Mouse (Mus musculus): Measurements from ENCODE around the gene Olfr692.
"Not testable (repeated sequence)": the region's sequence is repeated elsewhere in the genome, so short reads cannot be mapped to it uniquely, and the experiment has no call there.

Olfr692 gene

GRCm38 (mm10) chr7:105367930-105368329, at the start of gene Olfr692:
Gene Olfr692 (plus strand): TSS chr7:105368230.
- DNase-seq (ENCODE audit: low read depth, low spot score): no peak

GRCm38 (mm10) chr7:105325302-105325701, 42.7 kb upstream of the Olfr692 start:
- DNase-seq (ENCODE audit: low read depth, low spot score): no peak

GRCm38 (mm10) chr7:105334004-105334403, 34.0 kb upstream of the Olfr692 start, which contains the start of gene Olfr690:
Gene Olfr690 (minus strand): TSS chr7:105334104.
- DNase-seq (ENCODE audit: low read depth, low spot score): no peak

- no peak for DNase-seq (ENCODE audit: low read depth, low spot score)
These were observed 25.9 kb upstream of the Olfr692 start, which contains the start of gene Olfr691 for GRCm38 (mm10) chr7:105342170-105342569. Gene Olfr691 (minus strand): TSS chr7:105342270.

- DNase-seq (ENCODE audit: low read depth, low spot score): no peak
These were observed 25.3 kb upstream of the Olfr692 start for GRCm38 (mm10) chr7:105342752-105343151.

- DNase-seq (ENCODE audit: low read depth, low spot score): not testable (repeated sequence)
These were observed 12.0 kb upstream of the Olfr692 start for GRCm38 (mm10) chr7:105356064-105356463.

- not testable (repeated sequence) for DNase-seq (ENCODE audit: low read depth, low spot score)
These were observed 11.5 kb upstream of the Olfr692 start for GRCm38 (mm10) chr7:105356487-105356886.

GRCm38 (mm10) chr7:105361713-105362112, 6.3 kb upstream of the Olfr692 start:
- no peak for DNase-seq (ENCODE audit: low read depth, low spot score)

GRCm38 (mm10) chr7:105367268-105367667, 762 bp upstream of the Olfr692 start:
- DNase-seq (ENCODE audit: low read depth, low spot score): no peak

- DNase-seq (ENCODE audit: low read depth, low spot score): no peak
These were observed 491 bp downstream of the Olfr692 start for GRCm38 (mm10) chr7:105368521-105368920.

- no peak for DNase-seq (ENCODE audit: low read depth, low spot score)
These were observed 4.9 kb downstream of the Olfr692 start for GRCm38 (mm10) chr7:105372912-105373311.

GRCm38 (mm10) chr7:105373509-105373908, 5.5 kb downstream of the Olfr692 start:
- DNase-seq (ENCODE audit: low read depth, low spot score): no peak

GRCm38 (mm10) chr7:105373976-105374375, 5.9 kb downstream of the Olfr692 start:
- no peak for DNase-seq (ENCODE audit: low read depth, low spot score)

GRCm38 (mm10) chr7:105374866-105375265, 6.8 kb downstream of the Olfr692 start, which contains the start of gene Gm5901:
Gene Gm5901 (plus strand): TSS chr7:105375038.
- no peak for DNase-seq (ENCODE audit: low read depth, low spot score)

GRCm38 (mm10) chr7:105380329-105380728, 12.3 kb downstream of the Olfr692 start:
- no peak for DNase-seq (ENCODE audit: low read depth, low spot score)

GRCm38 (mm10) chr7:105387696-105388095, 19.7 kb downstream of the Olfr692 start:
- DNase-seq (ENCODE audit: low read depth, low spot score): no peak

- DNase-seq (ENCODE audit: low read depth, low spot score): no peak
These were observed 22.2 kb downstream of the Olfr692 start for GRCm38 (mm10) chr7:105390236-105390635.

GRCm38 (mm10) chr7:105394606-105395005, 26.6 kb downstream of the Olfr692 start:
- no peak for DNase-seq (ENCODE audit: low read depth, low spot score)

GRCm38 (mm10) chr7:105395131-105395820, 27.2 kb downstream of the Olfr692 start:
- DNase-seq (ENCODE audit: low read depth, low spot score): no peak

- DNase-seq (ENCODE audit: low read depth, low spot score): no peak
These were observed 28.1 kb downstream of the Olfr692 start for GRCm38 (mm10) chr7:105396126-105396525.

- DNase-seq (ENCODE audit: low read depth, low spot score): peak; percentile 42
These were observed 31.3 kb downstream of the Olfr692 start for GRCm38 (mm10) chr7:105399058-105399934.

GRCm38 (mm10) chr7:105399935-105400624, 32.0 kb downstream of the Olfr692 start, which contains the start of gene Fam160a2:
Gene Fam160a2 (minus strand): TSS chr7:105400054.
- peak; percentile 99 for DNase-seq (ENCODE audit: low read depth, low spot score)

All from ES-CJ7 (cell line).